8 mouse cellular contexts compared by ENCODE assay signal in the genomic region with DNA sequence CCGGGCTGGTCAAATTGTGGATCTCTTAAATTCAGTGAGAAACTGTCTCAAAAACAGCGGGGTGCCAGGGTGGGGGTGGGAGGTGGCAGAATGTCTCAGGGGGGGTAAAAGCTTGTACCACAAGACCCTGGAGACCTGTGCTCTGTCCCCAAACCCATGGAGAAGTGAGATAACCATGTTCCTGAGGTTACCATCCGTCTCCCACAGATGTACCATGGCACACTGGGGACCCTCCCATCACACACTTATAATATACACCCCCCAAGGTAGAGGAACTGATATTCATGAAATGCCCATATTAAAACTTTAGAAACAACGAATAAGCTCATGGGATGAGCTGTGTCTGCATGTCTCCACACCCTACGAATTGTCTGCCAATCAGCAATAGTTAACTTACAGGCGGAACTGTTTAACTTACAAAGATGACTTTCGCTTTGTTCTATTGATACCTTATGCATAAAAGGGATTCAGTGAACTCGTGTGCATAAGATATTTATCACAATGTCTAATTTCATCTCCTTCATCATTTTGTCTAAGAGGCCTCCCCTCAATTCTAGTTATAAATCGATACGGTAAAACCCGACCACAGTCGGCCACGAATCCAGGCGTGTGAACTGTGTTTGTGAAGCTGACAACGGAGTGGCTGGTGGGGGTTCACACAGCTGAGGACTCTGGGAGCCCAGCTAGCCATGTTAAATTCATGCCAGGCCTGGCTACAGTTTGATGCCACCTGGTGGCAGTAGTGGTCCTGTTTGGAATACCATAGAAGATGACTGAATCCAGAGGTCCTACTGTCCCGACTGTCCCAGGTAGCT. TPM values are rescaled to one million over a fixed set of nuclear protein-coding genes. Genes with fewer than 3 reads are reported as not detected.
A peak's percentile ranks its signal among the peaks of the same experiment; 100 is the strongest.
DNase-seq lines count a peak whose midpoint lies in the region; ATAC-seq and TF ChIP-seq lines count a peak whose summit lies in the region.

No protein-coding gene starts in this region.

- WGBS in forebrain, embryonic 11.5 days: 31% methylated on average over 16 of the region's 16 CpGs
- 21% methylated on average over 16 of the region's 16 CpGs for WGBS in heart, embryonic 16.5 days
- WGBS in liver, embryonic 14.5 days (ENCODE audit: insufficient replicate concordance): 19% methylated on average over 16 of the region's 16 CpGs
- 28% methylated on average over 16 of the region's 16 CpGs for WGBS in neural tube, embryonic 12.5 days
- WGBS in stomach, postnatal 0 days: 17% methylated on average over 16 of the region's 16 CpGs

- peak overlapping the region; percentile 34; the same call in 1 of the 2 replicates for H3K4me2 ChIP-seq in forebrain, embryonic 11.5 days (ENCODE audit: low read depth, low read length, severe bottlenecking)
- peak overlapping the region; percentile 63 for H3K4me2 ChIP-seq in heart, embryonic 16.5 days (ENCODE audit: low read depth, low read length)
- H3K4me2 ChIP-seq in liver, embryonic 14.5 days (ENCODE audit: low read depth): peak overlapping the region; percentile 57
- H3K4me2 ChIP-seq in neural tube, embryonic 12.5 days (replicated peaks): peak overlapping the region; percentile 45
- peak overlapping the region; percentile 46 for H3K4me2 ChIP-seq in stomach, postnatal 0 days (replicated peaks; ENCODE audit: low read depth)

- DNase-seq in c-Kit-positive CD71-negative TER-119-negative erythroid progenitor cells, embryonic 14.5 days (ENCODE audit: low read depth): peak; percentile 30
- DNase-seq in forebrain, embryonic 11.5 days (ENCODE audit: low spot score): peak; percentile 86
- DNase-seq in kidney, postnatal 36 days: peak; percentile 87 to 91
- peak; percentile 13 to 35 (median 26) for DNase-seq in liver, embryonic 14.5 days (ENCODE audit: low read depth in 3 of 3, low spot score in 3 of 3)
- peak; percentile 74 for DNase-seq in stomach, postnatal 0 days (ENCODE audit: low spot score)

- no peaks in the 10 kb centered on the region for H3K36me3 ChIP-seq in forebrain, embryonic 11.5 days (ENCODE audit: control insufficient read depth, insufficient read depth, low read length)
- H3K36me3 ChIP-seq in heart, embryonic 16.5 days (ENCODE audit: control insufficient read depth, insufficient read depth): no peaks in the 10 kb centered on the region
- no peaks in the 10 kb centered on the region for H3K36me3 ChIP-seq in liver, embryonic 14.5 days (replicated peaks; ENCODE audit: control insufficient read depth, insufficient read depth, low read depth)
- no peaks in the 10 kb centered on the region for H3K36me3 ChIP-seq in neural tube, embryonic 12.5 days
- H3K36me3 ChIP-seq in stomach, postnatal 0 days (ENCODE audit: control insufficient read depth, insufficient read depth, low read length): no peaks in the 10 kb centered on the region

- no peaks in the 10 kb centered on the region for H3K27me3 ChIP-seq in forebrain, embryonic 11.5 days (ENCODE audit: control insufficient read depth, insufficient read depth, low read length)
- H3K27me3 ChIP-seq in heart, embryonic 16.5 days (ENCODE audit: control insufficient read depth, insufficient read depth, low read length): no peaks in the 10 kb centered on the region
- no peaks in the 10 kb centered on the region for H3K27me3 ChIP-seq in liver, embryonic 14.5 days (ENCODE audit: control insufficient read depth, insufficient read depth, low read length)
- no peaks in the 10 kb centered on the region for H3K27me3 ChIP-seq in neural tube, embryonic 12.5 days (replicated peaks)
- H3K27me3 ChIP-seq in stomach, postnatal 0 days (ENCODE audit: control insufficient read depth, insufficient read depth, low read length): no peaks in the 10 kb centered on the region

- H3K4me3 ChIP-seq in forebrain, embryonic 11.5 days (ENCODE audit: low read depth, low read length): no peak overlapping the region
- peak overlapping the region; percentile 41 for H3K4me3 ChIP-seq in heart, embryonic 16.5 days (ENCODE audit: low read length)
- H3K4me3 ChIP-seq in liver, embryonic 14.5 days (ENCODE audit: insufficient read depth in 1 of 2, low read depth in 2 of 2, low read length in 2 of 2): peak overlapping the region; percentile 11 to 30; a peak in 3 of 4 replicates
- no peak overlapping the region for H3K4me3 ChIP-seq in neural tube, embryonic 12.5 days
- peak overlapping the region; percentile 29 for H3K4me3 ChIP-seq in stomach, postnatal 0 days (ENCODE audit: low read depth, low read length)

- TF ChIP-seq EP300 in liver, embryonic 14.5 days (IDR thresholded peaks at IDR 0.05; ENCODE audit: low read depth): no peak
- TF ChIP-seq EP300 in stomach, postnatal 0 days (optimal IDR thresholded peaks at IDR 0.05): no peak

- H3K27ac ChIP-seq in forebrain, embryonic 11.5 days (ENCODE audit: low read depth, low read length): no peak overlapping the region
- no peak overlapping the region for H3K27ac ChIP-seq in heart, embryonic 16.5 days (ENCODE audit: low read length)
- no peak overlapping the region for H3K27ac ChIP-seq in liver, embryonic 14.5 days
- H3K27ac ChIP-seq in neural tube, embryonic 12.5 days: no peak overlapping the region
- no peak overlapping the region for H3K27ac ChIP-seq in stomach, postnatal 0 days (replicated peaks)

- H3K9me3 ChIP-seq in forebrain, embryonic 11.5 days (ENCODE audit: control insufficient read depth, low read length): no peaks in the 10 kb centered on the region
- no peaks in the 10 kb centered on the region for H3K9me3 ChIP-seq in heart, embryonic 16.5 days (replicated peaks; ENCODE audit: control insufficient read depth, low read length)
- no peaks in the 10 kb centered on the region for H3K9me3 ChIP-seq in liver, embryonic 14.5 days (ENCODE audit: control insufficient read depth, low read length)
- no peaks in the 10 kb centered on the region for H3K9me3 ChIP-seq in neural tube, embryonic 12.5 days
- H3K9me3 ChIP-seq in stomach, postnatal 0 days (ENCODE audit: control insufficient read depth, low read length): no peaks in the 10 kb centered on the region

- H3K9ac ChIP-seq in forebrain, embryonic 11.5 days (ENCODE audit: low read length): no peak overlapping the region; the same call in 1 of the 2 replicates
- H3K9ac ChIP-seq in heart, embryonic 16.5 days (ENCODE audit: low read length): peak overlapping the region; percentile 62
- H3K9ac ChIP-seq in liver, embryonic 14.5 days (replicated peaks): no peak overlapping the region
- H3K9ac ChIP-seq in neural tube, embryonic 12.5 days: no peak overlapping the region
- H3K9ac ChIP-seq in stomach, postnatal 0 days (ENCODE audit: low read length): no peak overlapping the region

- peak; percentile 72 for TF ChIP-seq CTCF in liver, embryonic 14.5 days (IDR thresholded peaks at IDR 0.05; ENCODE audit: low read depth)
- peak; percentile 82 for TF ChIP-seq CTCF in stomach, postnatal 0 days (IDR thresholded peaks at IDR 0.05; ENCODE audit: low read depth)

- H3K4me1 ChIP-seq in forebrain, embryonic 11.5 days (replicated peaks; ENCODE audit: control insufficient read depth, insufficient read depth, low read length): peaks cover 3% of the 10 kb centered on the region; the same call in 1 of the 2 replicates
- H3K4me1 ChIP-seq in heart, embryonic 16.5 days (ENCODE audit: control insufficient read depth, insufficient read depth, low read length): peaks cover 12% of the 10 kb centered on the region
- H3K4me1 ChIP-seq in liver, embryonic 14.5 days (replicated peaks; ENCODE audit: control insufficient read depth in 2 of 2, insufficient read depth in 2 of 2, low read length in 1 of 2): peaks cover 0 to 10% of the 10 kb centered on the region in 2 experiments; a peak in 3 of 4 replicates
- H3K4me1 ChIP-seq in neural tube, embryonic 12.5 days: peaks cover 11% of the 10 kb centered on the region
- H3K4me1 ChIP-seq in stomach, postnatal 0 days (replicated peaks; ENCODE audit: control insufficient read depth, insufficient read depth): no peaks in the 10 kb centered on the region

- ATAC-seq in CD4-positive, CD25-positive, alpha-beta regulatory T cell, adult 4 months: peak; percentile 81
- peak; percentile 84 for ATAC-seq in forebrain, embryonic 11.5 days (replicated peaks; ENCODE audit: low FRiP score)
- peak; percentile 73 for ATAC-seq in heart, embryonic 16.5 days (replicated peaks; ENCODE audit: extremely low read depth, insufficient read depth, low FRiP score)
- ATAC-seq in liver, embryonic 14.5 days (ENCODE audit: insufficient read depth): peak; percentile 51
- peak; percentile 91 for ATAC-seq in neural tube, embryonic 12.5 days (ENCODE audit: low FRiP score, low read depth)
- ATAC-seq in stomach, postnatal 0 days (ENCODE audit: low FRiP score, low TSS enrichment): peak; percentile 74

RNA-seq across cellular contexts. Expression of a gene that starts 26.6 kb away (rescaled TPM):
- polyA plus RNA-seq in CD4-positive, CD25-positive, alpha-beta regulatory T cell, adult 4 months (2017; shearing (Covaris generic)): under 1 TPM; 0.48 to 0.91 TPM
- polyA plus RNA-seq in forebrain, embryonic 11.5 days (2014; fragmentation: Nextera tagmentation; extraction: Ambion mirVana): 11.9 and 13.4 TPM in 2 replicates
- polyA plus RNA-seq in heart, embryonic 16.5 days (2015; fragmentation: Nextera tagmentation; extraction: Ambion mirVana): 2.3 and 3.0 TPM in 2 replicates
- polyA plus RNA-seq in liver, embryonic 14.5 days (2012; rRNA removed): 2.0 and 2.1 TPM in 2 replicates
- polyA plus RNA-seq in liver, embryonic 14.5 days (2014; fragmentation: Nextera tagmentation; extraction: Ambion mirVana): 1.2 and 1.3 TPM in 2 replicates
- 5.2 and 6.1 TPM in 2 replicates for polyA plus RNA-seq in neural tube, embryonic 12.5 days (2016; fragmentation: Nextera tagmentation; extraction: Ambion mirVana)
- 0.61 and 0.97 TPM in 2 replicates for polyA plus RNA-seq in stomach, postnatal 0 days (2015; fragmentation: Nextera tagmentation; extraction: Ambion mirVana)

Comparison
In these comparisons a context has a peak if more than half of its experiments do, and no peak if none do; other contexts are left out.
1. DNase-seq: peak in every context shown above with its lines; median percentile 89 in kidney, postnatal 36 days; 86 in forebrain, embryonic 11.5 days; 74 in stomach, postnatal 0 days; 30 in c-Kit-positive CD71-negative TER-119-negative erythroid progenitor cells, embryonic 14.5 days; 26 in liver, embryonic 14.5 days.
2. H3K4me3 ChIP-seq: peak in heart, embryonic 16.5 days (single experiment), liver, embryonic 14.5 days (2 of 2) and stomach, postnatal 0 days (single experiment); none in forebrain, embryonic 11.5 days (single experiment) and neural tube, embryonic 12.5 days (single experiment).
3. Peak in every context shown above with its lines, with median percentiles within 50 percentile points of each other: ATAC-seq and H3K4me2 ChIP-seq.